Mouse (Mus musculus) liver, adult 10 weeks (tissue): Measurements from ENCODE around the gene Ncl. TPM values are rescaled to one million over a fixed set of nuclear protein-coding genes. Genes with fewer than 3 reads are reported as not detected.

Experiments
- polyA plus RNA-seq: library from polyadenylated mRNA; stranded (reverse); fragments of 350-450 nt; fragmentation: Illumina TruSeq; extraction: RNeasy Lipid Tissue Mini Kit (QIAGEN cat#74804); gene quantifications from one replicate; pipeline ENCODE4 v1.2.3, GENCODE M21; 2014; ENCODE audit warnings: low read depth, low replicate concordance

The Ncl gene
- polyA plus RNA-seq = 150 TPM

DNA sequence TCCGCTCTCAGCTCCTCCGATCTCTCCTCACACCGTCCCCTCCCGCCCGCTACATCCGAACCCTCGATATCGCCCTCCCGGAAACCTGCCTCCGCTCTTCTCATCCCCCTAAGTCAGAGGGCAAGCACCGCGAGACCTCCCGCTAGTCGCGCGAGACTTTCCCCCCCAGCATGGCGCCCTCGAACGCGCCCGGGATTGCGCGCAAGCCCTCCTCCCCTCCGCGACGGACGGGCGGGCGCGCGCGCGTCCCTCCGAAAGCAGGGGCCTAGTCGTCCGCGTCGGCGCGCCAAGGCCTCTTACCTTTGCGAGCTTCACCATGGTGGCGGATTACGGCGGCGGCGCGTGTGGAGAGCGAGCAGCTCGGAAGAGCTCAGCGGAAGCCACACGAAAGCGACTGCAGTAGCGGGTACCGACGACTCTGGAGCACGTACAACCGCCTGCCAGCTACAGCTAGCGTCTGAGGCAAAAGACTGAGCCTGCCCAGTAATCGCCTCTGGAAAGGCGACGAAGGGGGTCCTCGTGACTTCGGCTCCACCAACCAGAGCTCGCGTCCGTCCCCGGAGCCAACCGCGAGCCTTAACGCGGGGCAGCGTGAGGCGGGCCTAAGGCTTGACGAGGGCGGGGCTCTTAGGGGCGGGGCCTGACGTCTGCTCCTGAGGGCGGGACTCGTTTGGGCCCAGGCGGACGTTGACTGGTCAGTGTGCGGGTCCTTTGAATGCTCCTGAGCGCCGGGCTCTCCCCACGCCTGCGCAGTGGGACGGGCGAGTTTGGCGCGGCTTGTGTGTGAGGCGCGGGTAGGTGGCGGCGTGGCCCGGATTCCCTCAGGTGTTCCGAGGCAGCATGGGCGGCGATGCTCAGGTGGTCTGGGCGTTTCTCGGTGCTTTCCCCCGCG lies at the start of gene Ncl:
Gene Ncl, minus strand, starts transcription at position 495 of the 892 bp plus-strand sequence.

DNA sequence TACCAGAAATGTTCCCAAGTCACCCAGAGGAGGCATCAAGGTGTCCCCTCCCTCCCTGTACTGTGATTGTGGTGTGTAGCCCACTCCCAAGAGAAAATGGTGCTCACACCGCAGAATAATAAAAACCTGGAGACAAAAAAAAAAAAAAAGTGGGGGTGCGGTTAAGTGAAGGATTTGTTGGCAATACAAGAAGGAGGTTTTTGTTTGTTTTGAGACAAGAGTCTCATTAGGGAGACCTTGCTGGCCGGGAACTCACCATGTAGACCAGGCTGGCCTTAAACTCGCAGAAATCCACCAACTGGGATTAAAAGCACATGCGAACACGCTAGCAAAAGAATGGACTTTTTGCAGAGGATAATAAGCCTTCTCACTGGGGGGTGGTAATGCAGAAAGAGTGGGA lies 56.7 kb downstream of the Ncl start, which contains the start of gene B3gnt7:
Gene B3gnt7, plus strand, starts transcription at position 301 of the 400 bp plus-strand sequence.

Other genes with a start within 250 kb of the Ncl start
- not detected for gene Htr2b, start 247.4 kb downstream of the Ncl start, polyA plus RNA-seq
- not detected for gene Gm21972, start 225.8 kb downstream of the Ncl start, polyA plus RNA-seq
- 3.4 TPM for gene Armc9, start 204.6 kb downstream of the Ncl start, polyA plus RNA-seq
- not detected for gene B3gnt7, start 56.6 kb downstream of the Ncl start, polyA plus RNA-seq
- not detected for gene Nmur1, start 66.8 kb upstream of the Ncl start, polyA plus RNA-seq
- gene Tex44, start 66.9 kb upstream of the Ncl start, polyA plus RNA-seq = not detected
- 357 TPM for gene Ptma, start 167.3 kb upstream of the Ncl start, polyA plus RNA-seq
- 5.1 TPM for gene Pde6d, start 223.2 kb upstream of the Ncl start, polyA plus RNA-seq
- 2.4 TPM for gene Cops7b, start 223.5 kb upstream of the Ncl start, polyA plus RNA-seq